Mouse (Mus musculus) embryonic fibroblast, embryonic 13.5 days (primary cell): ENCODE measurements at regions not wholly inside any gene's neighbourhood (a gene's known extent, or its start where the extent isn't known, plus 50 kb on each side); places are given as distances from the start of the nearest gene placed in this dataset.

ENCODE experiments used
- CTCF ChIP-seq: IDR thresholded peaks from 2 replicates; pipeline ENCODE4 v1.5.1; 2011; ENCODE audit warnings: mild to moderate bottlenecking, control low read depth, low read length, moderate library complexity, borderline replicate concordance; ENCODE audit not compliant: insufficient read depth
- POLR2A ChIP-seq: IDR thresholded peaks from 2 replicates; pipeline ENCODE4 v1.6.1; 2011; ENCODE audit warnings: low read depth, mild to moderate bottlenecking, control low read depth, low read length, moderate library complexity

GRCm38 (mm10) chr2:124745045-124745444, 322.9 kb upstream of the Slc24a5 start:
- TF ChIP-seq POLR2A (no peak), CTCF (no peak)
